Mouse (Mus musculus): ENCODE results near the gene Tspear. TPM values are rescaled to one million over a fixed set of nuclear protein-coding genes. Genes with fewer than 3 reads are reported as not detected.

Gene Tspear
- total RNA-seq, 2 experiments from 2014 or later: not detected

DNA sequence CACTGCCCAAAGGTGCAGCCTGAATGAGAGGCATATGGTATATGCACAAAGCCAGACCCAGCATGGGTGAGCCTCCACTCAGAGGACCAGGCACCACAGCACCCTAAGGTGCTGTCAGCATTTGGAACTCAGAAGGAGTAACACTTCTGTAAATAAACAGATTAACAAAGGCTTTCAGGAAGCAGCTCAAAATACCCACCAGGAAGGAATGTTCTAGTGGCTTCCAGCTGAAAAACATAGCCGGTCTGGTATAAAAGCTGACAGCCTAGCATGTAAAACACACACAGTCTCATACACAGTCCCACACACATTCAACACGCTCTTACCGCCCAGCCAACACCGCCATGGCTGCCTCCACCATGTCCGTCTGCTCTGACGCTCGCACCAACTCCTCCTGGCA lies 175.3 kb downstream of the Tspear start, which contains the start of gene Gm3285:
Gm3285 (plus strand) TSS at position 301 of the 400 bp plus-strand sequence.
- DNase-seq (ENCODE audit: extremely low spot score in 1 of 2, low spot score in 1 of 2): no peak

- DNase-seq (ENCODE audit: extremely low spot score in 1 of 2, low spot score in 1 of 2): no peak
These were observed 177.8 kb downstream of the Tspear start for GRCm38 (mm10) chr10:77864067-77864761.

DNA sequence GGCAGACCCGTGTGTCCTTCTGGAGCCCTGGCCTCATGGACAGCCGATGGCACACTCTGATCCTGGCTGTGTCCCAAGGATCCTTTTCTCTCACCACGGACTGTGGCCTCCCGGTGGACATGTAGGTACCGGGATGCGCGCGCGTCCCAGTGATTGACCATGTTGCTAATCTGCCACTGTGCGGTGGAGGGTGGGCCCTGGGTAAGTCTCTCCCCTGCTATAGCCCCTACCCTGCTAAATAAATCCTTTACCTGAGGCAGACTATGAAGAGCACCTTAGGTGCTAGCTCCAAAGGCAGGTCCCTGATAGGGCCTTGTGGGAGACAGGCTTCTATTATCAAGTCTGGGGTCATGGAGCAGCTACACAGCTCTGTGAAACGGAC lies 178.4 kb downstream of the Tspear start:
- DNase-seq (ENCODE audit: extremely low spot score in 1 of 2, low spot score in 1 of 2): no peak

- DNase-seq (ENCODE audit: extremely low spot score in 1 of 2, low spot score in 1 of 2): no peak
These were observed 181.2 kb downstream of the Tspear start for GRCm38 (mm10) chr10:77867546-77867945.

DNA sequence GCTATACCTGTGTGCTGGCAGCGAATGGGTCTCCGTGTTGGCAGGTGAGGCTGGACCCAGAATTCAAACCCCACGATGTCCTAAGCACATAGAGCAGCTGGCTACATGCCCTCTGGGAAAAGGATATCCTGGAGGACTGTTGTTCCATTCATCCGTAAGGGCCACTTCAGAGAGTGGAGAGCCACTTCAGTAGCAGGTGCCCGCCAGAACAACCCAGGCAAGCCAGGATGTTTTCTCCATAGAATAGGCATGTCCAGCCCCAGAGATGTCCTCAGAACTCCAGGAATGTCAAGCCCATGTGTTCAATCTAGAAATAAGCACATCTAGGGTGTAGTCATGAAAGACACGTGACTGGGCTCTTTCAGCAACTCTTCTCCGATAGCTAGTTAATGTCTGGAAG lies 183.3 kb downstream of the Tspear start:
- DNase-seq (ENCODE audit: extremely low spot score in 1 of 2, low spot score in 1 of 2): no peak

DNA sequence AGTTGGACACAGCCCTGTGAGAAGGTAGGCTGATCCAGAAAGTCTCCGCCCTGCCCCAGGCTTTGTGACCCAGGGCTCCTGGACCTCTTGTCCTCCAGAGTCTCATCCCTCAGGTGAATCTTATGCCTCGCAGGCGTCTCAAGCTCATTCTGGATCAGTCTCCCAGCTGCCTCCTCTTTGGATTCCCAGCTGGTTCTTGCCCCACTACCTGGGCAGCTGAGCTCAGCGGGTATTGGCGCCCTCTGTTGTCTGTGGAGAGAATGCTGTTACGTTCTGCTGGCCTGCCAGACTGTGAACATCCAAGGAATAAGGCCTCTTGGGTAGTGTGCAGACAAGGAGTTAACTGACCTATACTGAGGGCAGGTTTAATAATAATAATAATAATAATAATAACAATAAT lies 192.6 kb downstream of the Tspear start:
- DNase-seq (ENCODE audit: extremely low spot score in 1 of 2, low spot score in 1 of 2): peak in 1 of 2 experiments; percentile 53

- DNase-seq (ENCODE audit: extremely low spot score in 1 of 2, low spot score in 1 of 2): no peak
These were observed 193.9 kb downstream of the Tspear start for GRCm38 (mm10) chr10:77880305-77880704.

DNA sequence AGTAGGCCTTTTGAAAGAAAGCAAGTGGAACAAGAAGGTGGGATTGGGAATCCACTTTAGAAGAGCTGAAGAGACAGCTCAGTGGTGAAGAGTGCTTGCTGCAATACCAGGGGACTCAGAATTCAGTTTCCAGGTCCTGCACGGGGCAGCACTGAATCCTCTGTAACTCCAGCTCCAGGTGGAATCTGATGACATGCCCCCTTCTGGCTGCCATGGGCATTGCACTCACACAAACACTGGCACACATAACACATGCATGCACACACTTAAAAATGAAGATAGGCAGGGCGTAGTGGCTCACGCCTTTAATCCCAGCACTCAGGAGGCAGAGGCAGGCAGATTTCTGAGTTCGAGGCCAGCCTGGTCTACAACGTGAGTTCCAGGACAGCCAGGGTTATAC lies 196.2 kb downstream of the Tspear start:
- no peak for DNase-seq (ENCODE audit: extremely low spot score in 1 of 2, low spot score in 1 of 2)

GRCm38 (mm10) chr10:77886007-77886747 lies 199.8 kb downstream of the Tspear start:
- no peak for DNase-seq (ENCODE audit: extremely low spot score in 1 of 2, low spot score in 1 of 2)

GRCm38 (mm10) chr10:77890987-77891565 lies 204.7 kb downstream of the Tspear start:
- DNase-seq (ENCODE audit: extremely low spot score in 1 of 2, low spot score in 1 of 2): no peak

- DNase-seq (ENCODE audit: extremely low spot score in 1 of 2, low spot score in 1 of 2): no peak
These were observed 209.2 kb downstream of the Tspear start for GRCm38 (mm10) chr10:77895562-77895961.

- DNase-seq (ENCODE audit: extremely low spot score in 1 of 2, low spot score in 1 of 2): no peak
These were observed 213.8 kb downstream of the Tspear start for GRCm38 (mm10) chr10:77900126-77900525.

GRCm38 (mm10) chr10:77900903-77901818 lies 214.8 kb downstream of the Tspear start:
- no peak for DNase-seq (ENCODE audit: extremely low spot score in 1 of 2, low spot score in 1 of 2)

GRCm38 (mm10) chr10:77901871-77902210 lies 215.5 kb downstream of the Tspear start:
- DNase-seq (ENCODE audit: extremely low spot score in 1 of 2, low spot score in 1 of 2): peak in 1 of 2 experiments; percentile 12

DNA sequence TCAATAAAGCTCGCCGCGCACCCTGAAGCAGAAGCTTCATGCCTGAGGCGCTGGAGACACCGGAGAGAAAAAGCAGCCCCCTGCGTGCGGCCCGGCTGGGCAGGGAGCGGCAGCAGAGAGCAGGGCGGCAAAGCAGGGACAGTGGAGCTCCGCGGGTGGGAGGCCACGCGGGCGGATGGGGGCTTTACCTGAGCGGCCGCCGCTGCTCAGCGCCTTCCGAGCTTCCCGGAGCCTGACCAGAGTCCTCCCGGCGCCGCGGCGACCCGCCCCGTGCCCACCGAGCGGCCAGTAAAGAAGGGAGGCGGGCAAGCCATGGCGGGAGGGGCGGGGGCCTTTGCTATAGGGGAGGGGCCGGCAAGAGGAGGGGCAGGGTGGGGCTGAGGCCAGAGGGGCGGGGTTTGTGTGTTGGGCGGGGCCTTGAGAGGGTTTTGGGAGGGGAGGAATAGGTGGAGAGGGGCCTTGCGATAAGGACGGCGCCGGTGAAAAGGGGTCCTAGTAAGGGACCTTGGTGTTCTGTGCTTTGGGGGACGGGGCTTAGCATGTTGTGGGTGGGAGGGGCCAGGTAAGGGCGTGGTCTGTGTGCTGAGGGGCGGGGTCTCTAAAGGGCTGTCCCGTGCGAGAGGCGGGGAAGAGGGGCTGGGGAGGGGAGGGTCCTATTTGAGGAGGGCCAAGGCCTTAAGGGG lies 216.0 kb downstream of the Tspear start, which contains the start of gene Lrrc3:
Lrrc3 (minus strand) TSS at position 326 of the 683 bp plus-strand sequence.
- peak; percentile 22 to 54 for DNase-seq (ENCODE audit: extremely low spot score in 1 of 2, low spot score in 1 of 2)

DNA sequence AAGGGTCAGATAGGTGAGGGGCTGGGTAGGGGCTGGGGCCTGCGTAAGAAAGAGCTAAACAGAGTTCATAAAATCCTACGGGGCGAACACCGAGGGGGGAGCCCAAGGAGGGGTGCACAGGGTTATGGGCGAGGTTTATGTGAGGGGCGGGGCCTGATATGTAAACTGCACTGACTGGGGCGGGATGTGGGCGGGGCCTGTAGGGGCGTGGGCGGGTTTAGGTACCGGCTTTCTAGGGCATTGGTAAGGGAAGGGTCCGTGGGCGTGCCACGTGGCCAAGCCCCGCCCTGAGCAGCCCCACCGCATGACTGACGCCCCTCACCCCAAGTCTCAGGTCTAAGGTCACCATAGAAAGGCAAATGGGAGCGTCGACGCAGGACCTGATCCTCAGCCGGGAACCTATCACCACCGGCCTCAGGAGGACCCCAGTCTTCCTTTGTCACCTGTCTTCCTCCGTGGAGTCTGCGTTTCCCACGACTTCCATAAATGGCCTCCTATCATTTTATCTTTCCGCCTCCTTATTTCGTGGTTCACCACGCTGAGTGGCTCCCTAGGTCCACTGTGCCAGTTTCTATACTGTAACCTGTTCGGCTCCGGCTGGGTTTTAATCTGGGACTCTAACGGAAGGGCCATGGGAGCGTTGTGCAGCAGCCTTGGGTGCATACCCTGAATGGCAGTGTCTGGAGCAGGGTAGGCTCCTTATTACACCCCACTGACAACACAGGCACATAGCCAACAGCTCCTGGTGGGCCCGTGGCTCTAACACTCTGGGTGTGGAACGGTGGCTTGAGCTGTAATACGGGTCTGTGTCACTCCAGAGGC lies 216.7 kb downstream of the Tspear start:
- peak; percentile 41 to 46 for DNase-seq (ENCODE audit: extremely low spot score in 1 of 2, low spot score in 1 of 2)

GRCm38 (mm10) chr10:77912605-77913004 lies 226.2 kb downstream of the Tspear start:
- no peak for DNase-seq (ENCODE audit: extremely low spot score in 1 of 2, low spot score in 1 of 2)

GRCm38 (mm10) chr10:77913292-77913691 lies 226.9 kb downstream of the Tspear start:
- DNase-seq (ENCODE audit: extremely low spot score in 1 of 2, low spot score in 1 of 2): no peak
